In genomic region chr6:91713370-91713896, GRCm38 (mm10) we compare ENCODE assay signal across 9 mouse cellular contexts. TPM values are rescaled to one million over a fixed set of nuclear protein-coding genes. Genes with fewer than 3 reads are reported as not detected.
A peak's percentile ranks its signal among the peaks of the same experiment; 100 is the strongest.
DNase-seq lines count a peak whose midpoint lies in the region; ATAC-seq and TF ChIP-seq lines count a peak whose summit lies in the region.
"Had no signal": no experiment of that assay in that cellular context is flagged by ENCODE, and none has a peak within 500 bp of the region (broad histone marks: within the 10 kb centered on the region; RNA-seq: fewer than 3 reads in every experiment).

No protein-coding gene starts in this region.

- 19% methylated on average over 5 of the region's 5 CpGs for WGBS in heart, embryonic 11.5 days (ENCODE audit: insufficient replicate concordance)

- H3K27me3 ChIP-seq in heart, embryonic 11.5 days (ENCODE audit: control insufficient read depth, insufficient read depth, low read length) = no peaks in the 10 kb centered on the region
- H3K27me3 ChIP-seq in MEL (ENCODE audit: control insufficient read depth in 1 of 2, insufficient read depth in 2 of 2, low read length in 2 of 2) = no peaks in the 10 kb centered on the region

- TF ChIP-seq EP300 in MEL (IDR thresholded peaks at IDR 0.05; ENCODE audit: low read depth in 1 of 2, low read length in 2 of 2) = no peak

- H3K36me3 ChIP-seq in heart, embryonic 11.5 days (ENCODE audit: control insufficient read depth, insufficient read depth, low read length) = peaks cover 2% of the 10 kb centered on the region; the same call in 1 of the 2 replicates
- peaks cover 3 to 12% of the 10 kb centered on the region in 2 experiments for H3K36me3 ChIP-seq in MEL (ENCODE audit: control insufficient read depth in 1 of 2, insufficient read depth in 2 of 2, low read length in 2 of 2)

- no peak overlapping the region; the same call in 1 of the 2 replicates for H3K27ac ChIP-seq in heart, embryonic 11.5 days (ENCODE audit: low read depth, low read length)
- H3K27ac ChIP-seq in MEL (ENCODE audit: control insufficient read depth, low read depth, low read length) = peak overlapping the region; percentile 47

- no peak for ATAC-seq in heart, embryonic 11.5 days (replicated peaks; ENCODE audit: insufficient number of reproducible peaks, low FRiP score, low TSS enrichment)

- no peaks in the 10 kb centered on the region for H3K9me3 ChIP-seq in heart, embryonic 11.5 days (replicated peaks; ENCODE audit: control insufficient read depth, low read length)
- no peaks in the 10 kb centered on the region for H3K9me3 ChIP-seq in MEL (replicated peaks; ENCODE audit: insufficient read depth, low read length)

- DNase-seq in heart, adult 9 months (ENCODE audit: low spot score in 2 of 2) = no peak
- DNase-seq in MEL (ENCODE audit: low read depth, low spot score) = no peak
- peak; percentile 49 for DNase-seq in forelimb bud, embryonic 11.5 days (ENCODE audit: low read depth, low spot score)
- DNase-seq in mesoderm, embryonic 11.5 days (ENCODE audit: low read depth, low spot score) = peak; percentile 64
- DNase-seq in adrenal gland, postnatal 25 days = no peak
- no peak for DNase-seq in spleen, adult 18-20 months
- DNase-seq in cerebellum, postnatal 14 days = no peak
- DNase-seq: cerebellum, adult 18-20 months had no signal

- H3K4me2 ChIP-seq in heart, embryonic 11.5 days = peak overlapping the region; percentile 19; the same call in 1 of the 2 replicates

- H3K4me3 ChIP-seq in heart, embryonic 11.5 days (ENCODE audit: low read depth, low read length) = no peak overlapping the region
- H3K4me3 ChIP-seq in MEL (ENCODE audit: control insufficient read depth in 1 of 2, insufficient read depth in 1 of 2, low read depth in 2 of 2, low read length in 2 of 2) = no peak overlapping the region

- peaks cover 31% of the 10 kb centered on the region for H3K4me1 ChIP-seq in heart, embryonic 11.5 days (ENCODE audit: control insufficient read depth, insufficient read depth, low read length)
- H3K4me1 ChIP-seq in MEL (ENCODE audit: control insufficient read depth in 1 of 2, insufficient read depth in 2 of 2, low read length in 2 of 2) = peaks cover 6 to 21% of the 10 kb centered on the region in 2 experiments

- 0 out of 2 replicates have a peak overlapping the region, but pooled peaks have one; percentile 43 for H3K9ac ChIP-seq in heart, embryonic 11.5 days (ENCODE audit: low read depth, low read length)
- no peak overlapping the region for H3K9ac ChIP-seq in MEL (ENCODE audit: control insufficient read depth, low read depth, low read length, poor library complexity, severe bottlenecking)

- TF ChIP-seq RAD21 in MEL (IDR thresholded peaks at IDR 0.05; ENCODE audit: low read depth, low read length) = no peak

- 0 out of 2 replicates have a peak, but pooled peaks cover 3% of the 10 kb centered on the region for H3K79me2 ChIP-seq in MEL (ENCODE audit: control insufficient read depth, insufficient read depth, low read length, poor library complexity)

- TF ChIP-seq CTCF in MEL (IDR thresholded peaks at IDR 0.05 in 2 of 3, conservative IDR thresholded peaks at IDR 0.05 in 1 of 3; ENCODE audit: control insufficient read depth in 1 of 3, insufficient read depth in 1 of 3, low read depth in 2 of 3, low read length in 3 of 3, poor library complexity in 1 of 3, severe bottlenecking in 1 of 3) = no peak

- TF ChIP-seq POLR2A in MEL (IDR thresholded peaks at IDR 0.05; ENCODE audit: control insufficient read depth in 1 of 2, insufficient read depth in 1 of 2, low read depth in 1 of 2, low read length in 2 of 2, poor library complexity in 1 of 2) = no peak

TF ChIP-seq in MEL, 35 proteins besides CTCF, POLR2A, EP300 and RAD21:
- no peak for TF ChIP-seq NELFE (IDR thresholded peaks at IDR 0.05; ENCODE audit: low read depth, low read length)
- TF ChIP-seq ETS1 (IDR thresholded peaks at IDR 0.05; ENCODE audit: low read depth, low read length) = no peak
- TF ChIP-seq USF2 (IDR thresholded peaks at IDR 0.05; ENCODE audit: borderline replicate concordance in 1 of 2, insufficient read depth in 1 of 2, low read depth in 1 of 2, low read length in 2 of 2) = no peak
- no peak for TF ChIP-seq TAL1 (IDR thresholded peaks at IDR 0.05; ENCODE audit: low read length)
- no peak for TF ChIP-seq MEF2A (IDR thresholded peaks at IDR 0.05; ENCODE audit: extremely low read depth, insufficient replicate concordance, low read depth, low read length, poor library complexity, severe bottlenecking)
- no peak for TF ChIP-seq MAFK (IDR thresholded peaks at IDR 0.05; ENCODE audit: borderline replicate concordance, low read depth, low read length)
- no peak for TF ChIP-seq GATA1 (IDR thresholded peaks at IDR 0.05; ENCODE audit: low read depth, low read length)

RNA-seq across cellular contexts. Expression of gene Slc6a6, which starts 29.6 kb away (rescaled TPM):
- 54.7 and 63.0 TPM in 2 replicates for polyA plus RNA-seq in heart, embryonic 11.5 days (2014; fragmentation: Nextera tagmentation; extraction: Ambion mirVana)
- 54.6 and 57.2 TPM in 2 replicates for total RNA-seq in MEL (2012; rRNA removed)
- polyA plus RNA-seq in MEL (2012; ENCODE audit: insufficient read depth in 1 of 2, insufficient read length in 2 of 2, low read depth in 1 of 2, low replicate concordance in 2 of 2, missing spikeins in 1 of 2) = 10 to 100 TPM in 1 of 2 experiments, not detected in 1; 90.0 TPM
- 598 and 906 TPM in 2 replicates for total RNA-seq in adrenal gland, postnatal 25 days (2021)

Comparison
In these comparisons a context has a peak if more than half of its experiments do, and no peak if none do; other contexts are left out.
1. DNase-seq: peak in forelimb bud, embryonic 11.5 days (single experiment) and mesoderm, embryonic 11.5 days (single experiment); none in heart, adult 9 months (0 of 2), MEL (single experiment), adrenal gland, postnatal 25 days (single experiment), spleen, adult 18-20 months (0 of 2) and cerebellum, postnatal 14 days (0 of 2).
2. RNA of gene Slc6a6, which starts 29.6 kb away (total RNA-seq): 598 to 906 TPM in adrenal gland, postnatal 25 days; 54.6 to 57.2 TPM in MEL; every median in the first group is over 10 times any median in the second.